Mouse (Mus musculus): ENCODE measurements around the gene Pou2f2. TPM values are rescaled to one million over a fixed set of nuclear protein-coding genes. Genes with fewer than 3 reads are reported as not detected.
A peak's percentile ranks its signal among the peaks of the same experiment; 100 is the strongest.

Pou2f2 gene
- polyA plus RNA-seq, 1 experiment from 2014 or later: 17.5 TPM

- no peak overlapping the region for H3K27ac ChIP-seq (replicated peaks)
- no peak for ATAC-seq (replicated peaks)
- H3K27me3 ChIP-seq: no peaks in the 10 kb centered on the region
- no peaks in the 10 kb centered on the region for H3K9me3 ChIP-seq
- peaks cover 3% of the 10 kb centered on the region; the same call in 1 of the 2 replicates for H3K4me1 ChIP-seq
- no peak overlapping the region for H3K4me3 ChIP-seq
- no peak overlapping the region for H3K9ac ChIP-seq (replicated peaks)
- WGBS: 79% methylated on average over 12 of the region's 12 CpGs
- no peak overlapping the region for H3K4me2 ChIP-seq (replicated peaks)
- H3K36me3 ChIP-seq: no peaks in the 10 kb centered on the region; the same call in 1 of the 2 replicates
These were observed 70.2 kb downstream of the Pou2f2 start for GRCm38 (mm10) chr7:25109355-25109754.

- H3K27me3 ChIP-seq: no peaks in the 10 kb centered on the region
- no peak for ATAC-seq (replicated peaks)
- H3K4me1 ChIP-seq: peaks cover 3% of the 10 kb centered on the region; the same call in 1 of the 2 replicates
- no peak overlapping the region for H3K4me2 ChIP-seq (replicated peaks)
- no peaks in the 10 kb centered on the region for H3K36me3 ChIP-seq
- 59% methylated on average over 16 of the region's 17 CpGs for WGBS
- no peak overlapping the region for H3K4me3 ChIP-seq
- no peak overlapping the region for H3K9ac ChIP-seq (replicated peaks)
- H3K27ac ChIP-seq (replicated peaks): no peak overlapping the region
- no peaks in the 10 kb centered on the region for H3K9me3 ChIP-seq
These were observed 72.6 kb downstream of the Pou2f2 start for GRCm38 (mm10) chr7:25106790-25107502.

GRCm38 (mm10) chr7:25105411-25106160 lies 73.9 kb downstream of the Pou2f2 start:
- H3K27me3 ChIP-seq: no peaks in the 10 kb centered on the region
- no peaks in the 10 kb centered on the region for H3K36me3 ChIP-seq
- 0 out of 2 replicates have a peak overlapping the region, but pooled peaks have one; percentile 41 for H3K27ac ChIP-seq (replicated peaks)
- no peak overlapping the region for H3K4me3 ChIP-seq
- peak; percentile 68 for ATAC-seq (replicated peaks)
- peaks cover 3% of the 10 kb centered on the region; the same call in 1 of the 2 replicates for H3K4me1 ChIP-seq
- H3K9me3 ChIP-seq: no peaks in the 10 kb centered on the region
- H3K4me2 ChIP-seq (replicated peaks): no peak overlapping the region
- WGBS: 17% methylated on average over 17 of the region's 17 CpGs
- H3K9ac ChIP-seq (replicated peaks): no peak overlapping the region

- Histone ChIP-seq H3K9ac (replicated peaks) (no peak overlapping the region), H3K27me3 (no peaks in the 10 kb centered on the region), H3K4me3 (no peak overlapping the region), H3K4me1 (no peaks in the 10 kb centered on the region), H3K9me3 (no peaks in the 10 kb centered on the region), H3K36me3 (peaks cover 10% of the 10 kb centered on the region; the same call in 1 of the 2 replicates), H3K27ac (replicated peaks) (no peak overlapping the region), H3K4me2 (replicated peaks) (no peak overlapping the region)
- ATAC-seq (replicated peaks): no peak
- WGBS: 54% methylated on average over 4 of the region's 4 CpGs
These were observed 79.9 kb downstream of the Pou2f2 start for GRCm38 (mm10) chr7:25099581-25099980.

GRCm38 (mm10) chr7:25098169-25098568 lies 81.4 kb downstream of the Pou2f2 start:
- no peak overlapping the region for H3K4me2 ChIP-seq (replicated peaks)
- H3K4me1 ChIP-seq: peaks cover 3% of the 10 kb centered on the region
- no peaks in the 10 kb centered on the region for H3K27me3 ChIP-seq
- H3K9ac ChIP-seq (replicated peaks): no peak overlapping the region
- H3K27ac ChIP-seq (replicated peaks): no peak overlapping the region
- ATAC-seq (replicated peaks): no peak
- peaks cover 10% of the 10 kb centered on the region; the same call in 1 of the 2 replicates for H3K36me3 ChIP-seq
- no peaks in the 10 kb centered on the region for H3K9me3 ChIP-seq
- H3K4me3 ChIP-seq: no peak overlapping the region
- WGBS: 83% methylated on average over 3 of the region's 3 CpGs

- Histone ChIP-seq H3K36me3 (peaks cover 15% of the 10 kb centered on the region), H3K9ac (replicated peaks) (no peak overlapping the region), H3K9me3 (no peaks in the 10 kb centered on the region), H3K4me3 (no peak overlapping the region), H3K4me1 (peaks cover 5% of the 10 kb centered on the region), H3K27ac (replicated peaks) (no peak overlapping the region), H3K27me3 (no peaks in the 10 kb centered on the region), H3K4me2 (replicated peaks) (no peak overlapping the region)
- 31% methylated on average over 10 of the region's 10 CpGs for WGBS
- ATAC-seq (replicated peaks): no peak
These were observed 89.7 kb downstream of the Pou2f2 start for GRCm38 (mm10) chr7:25089875-25090274.

- 28% methylated on average over 11 of the region's 11 CpGs for WGBS
- H3K27ac ChIP-seq (replicated peaks): no peak overlapping the region
- peaks cover 5% of the 10 kb centered on the region for H3K4me1 ChIP-seq
- no peak overlapping the region for H3K4me3 ChIP-seq
- ATAC-seq (replicated peaks): 0 out of 2 replicates have a peak, but pooled peaks have one; percentile 4
- H3K9me3 ChIP-seq: no peaks in the 10 kb centered on the region
- no peak overlapping the region for H3K4me2 ChIP-seq (replicated peaks)
- no peak overlapping the region for H3K9ac ChIP-seq (replicated peaks)
- H3K27me3 ChIP-seq: no peaks in the 10 kb centered on the region
- H3K36me3 ChIP-seq: peaks cover 22% of the 10 kb centered on the region
These were observed 90.6 kb downstream of the Pou2f2 start for GRCm38 (mm10) chr7:25088968-25089367.

GRCm38 (mm10) chr7:25088531-25088930 lies 91.0 kb downstream of the Pou2f2 start:
- no peak overlapping the region for H3K9ac ChIP-seq (replicated peaks)
- WGBS: 17% methylated on average over 10 of the region's 10 CpGs
- H3K4me3 ChIP-seq: no peak overlapping the region
- 0 out of 2 replicates have a peak, but pooled peaks have one; percentile 12 for ATAC-seq (replicated peaks)
- no peaks in the 10 kb centered on the region for H3K27me3 ChIP-seq
- H3K4me2 ChIP-seq (replicated peaks): no peak overlapping the region
- H3K36me3 ChIP-seq: peaks cover 26% of the 10 kb centered on the region
- no peak overlapping the region for H3K27ac ChIP-seq (replicated peaks)
- peaks cover 5% of the 10 kb centered on the region for H3K4me1 ChIP-seq
- H3K9me3 ChIP-seq: no peaks in the 10 kb centered on the region

- no peaks in the 10 kb centered on the region for H3K4me1 ChIP-seq
- no peak for ATAC-seq (replicated peaks)
- no peak overlapping the region for H3K4me3 ChIP-seq
- H3K27ac ChIP-seq (replicated peaks): no peak overlapping the region
- H3K36me3 ChIP-seq: peaks cover 32% of the 10 kb centered on the region
- no peaks in the 10 kb centered on the region for H3K27me3 ChIP-seq
- no peak overlapping the region for H3K4me2 ChIP-seq (replicated peaks)
- no peaks in the 10 kb centered on the region for H3K9me3 ChIP-seq
- 62% methylated on average over 5 of the region's 5 CpGs for WGBS
- H3K9ac ChIP-seq (replicated peaks): no peak overlapping the region
These were observed 91.6 kb downstream of the Pou2f2 start for GRCm38 (mm10) chr7:25087972-25088371.

- H3K4me1 ChIP-seq: no peaks in the 10 kb centered on the region
- no peak for ATAC-seq (replicated peaks)
- 0 out of 2 replicates have a peak overlapping the region, but pooled peaks have one; percentile 4 for H3K27ac ChIP-seq (replicated peaks)
- no peak overlapping the region for H3K9ac ChIP-seq (replicated peaks)
- 57% methylated on average over 10 of the region's 10 CpGs for WGBS
- no peak overlapping the region for H3K4me3 ChIP-seq
- no peaks in the 10 kb centered on the region for H3K27me3 ChIP-seq
- H3K4me2 ChIP-seq (replicated peaks): no peak overlapping the region
- H3K9me3 ChIP-seq: no peaks in the 10 kb centered on the region
- peaks cover 34% of the 10 kb centered on the region for H3K36me3 ChIP-seq
These were observed 92.1 kb downstream of the Pou2f2 start for GRCm38 (mm10) chr7:25087256-25087912.

GRCm38 (mm10) chr7:25086656-25087055 lies 92.9 kb downstream of the Pou2f2 start:
- Histone ChIP-seq H3K9ac (replicated peaks) (no peak overlapping the region), H3K4me3 (no peak overlapping the region), H3K9me3 (no peaks in the 10 kb centered on the region), H3K4me2 (replicated peaks) (no peak overlapping the region), H3K4me1 (no peaks in the 10 kb centered on the region), H3K36me3 (peaks cover 41% of the 10 kb centered on the region), H3K27me3 (no peaks in the 10 kb centered on the region), H3K27ac (replicated peaks) (no peak overlapping the region)
- WGBS: 49% methylated on average over 3 of the region's 3 CpGs
- no peak for ATAC-seq (replicated peaks)

GRCm38 (mm10) chr7:25084621-25085020 lies 94.9 kb downstream of the Pou2f2 start:
- Histone ChIP-seq H3K27ac (replicated peaks) (no peak overlapping the region), H3K36me3 (peaks cover 62% of the 10 kb centered on the region), H3K4me1 (no peaks in the 10 kb centered on the region), H3K9me3 (no peaks in the 10 kb centered on the region), H3K4me3 (no peak overlapping the region), H3K4me2 (replicated peaks) (no peak overlapping the region), H3K9ac (replicated peaks) (no peak overlapping the region), H3K27me3 (no peaks in the 10 kb centered on the region)
- ATAC-seq (replicated peaks): no peak
- 89% methylated on average over 5 of the region's 5 CpGs for WGBS

Data from forebrain, embryonic 15.5 days (tissue).